Mouse (Mus musculus) liver, embryonic 14.5 days (tissue): ENCODE measurements around the gene Mms19. TPM values are rescaled to one million over a fixed set of nuclear protein-coding genes. Genes with fewer than 3 reads are reported as not detected.

Source experiments
- ATAC-seq: fragments of 200-750 bp; cut with Nextera tagmentation; 2 replicates; pipeline ENCODE4 v1.8.0; 2017; ENCODE audit warnings: moderate number of reproducible peaks, mild to moderate bottlenecking, moderate library complexity; ENCODE audit not compliant: insufficient read depth
- DNase-seq, 3 experiments: peaks; one replicate each; pipeline ENCODE4 v3.0.0-alpha.2; 2012 to 2013; ENCODE audit warnings: low read depth in 3 of 3, low spot score in 3 of 3
- H3K27ac ChIP-seq: fragments of 300-500 bp; sonication (generic); 2 replicates; pipeline ENCODE4 v1.5.1; 2014; ENCODE audit warnings: moderate library complexity, mild to moderate bottlenecking, control low read depth, inconsistent platforms
- H3K27me3 ChIP-seq: fragments of 300-500 bp; sonication (generic); 2 replicates; pipeline ENCODE4 v1.6.1; 2014; ENCODE audit warnings: mild to moderate bottlenecking, low read length, moderate library complexity; ENCODE audit not compliant: control insufficient read depth, insufficient read depth
- H3K36me3 ChIP-seq: fragments of 300-500 bp; sonication (generic); replicated peaks from 2 replicates; pipeline ENCODE4 v1.6.1; 2014; ENCODE audit warnings: low read depth; ENCODE audit not compliant: control insufficient read depth, insufficient read depth
- H3K4me1 ChIP-seq, 2 experiments: fragments of 200-500 bp in 1 of 2; fragments of 300-500 bp in 1 of 2; sonication (generic) in 1 of 2; replicated peaks; 2 replicates each; pipeline ENCODE4 v1.6.1; 2012 to 2014; ENCODE audit warnings: antibody characterized with exemption in 1 of 2, inconsistent platforms in 1 of 2, low read length in 1 of 2; ENCODE audit not compliant: control insufficient read depth in 2 of 2, insufficient read depth in 2 of 2
- H3K4me2 ChIP-seq: fragments of 300-500 bp; sonication (generic); 2 replicates; pipeline ENCODE4 v1.6.1; 2014; ENCODE audit warnings: low read depth, mild to moderate bottlenecking, control low read depth, moderate library complexity
- H3K4me3 ChIP-seq, 2 experiments: fragments of 200-500 bp in 1 of 2; fragments of 300-500 bp in 1 of 2; sonication (generic) in 1 of 2; 2 replicates each; pipeline ENCODE4 v1.5.1; 2012 to 2014; ENCODE audit warnings: low read depth in 2 of 2, low read length in 2 of 2, mild to moderate bottlenecking in 2 of 2, control low read depth in 1 of 2, inconsistent platforms in 1 of 2, moderate library complexity in 1 of 2; ENCODE audit not compliant: insufficient read depth in 1 of 2
- H3K9ac ChIP-seq: fragments of 300-500 bp; sonication (generic); replicated peaks from 2 replicates; pipeline ENCODE4 v1.6.1; 2014; ENCODE audit warnings: mild to moderate bottlenecking, control low read depth, moderate library complexity
- H3K9me3 ChIP-seq: fragments of 300-500 bp; sonication (generic); 2 replicates; pipeline ENCODE4 v1.6.1; 2016; ENCODE audit warnings: low read length, mixed read lengths; ENCODE audit not compliant: control insufficient read depth
- CTCF ChIP-seq: IDR thresholded peaks from 2 replicates; pipeline ENCODE4 v1.5.1; 2016; ENCODE audit warnings: antibody characterized with exemption, low read depth, control low read depth
- EP300 ChIP-seq: IDR thresholded peaks from 2 replicates; pipeline ENCODE4 v1.6.1; 2016; ENCODE audit warnings: antibody characterized with exemption, low read depth
- WGBS: fragments of 180-500 bp; shearing (Covaris S2); extraction: QIAGEN DNeasy Blood & Tissue Kit; methylation state at CpG from one replicate; pipeline ENCODE4 v1.1.7; 2014; ENCODE audit not compliant: insufficient replicate concordance; 5-methylcytosine and 5-hydroxymethylcytosine counted together
- polyA plus RNA-seq, 2 experiments: library from polyadenylated mRNA; depleted of rRNA in 1 of 2; stranded (reverse) in 1 of 2; unstranded in 1 of 2; fragments of >200 nt; fragmentation: Nextera tagmentation in 1 of 2; extraction: Ambion mirVana in 1 of 2; gene quantifications; 2 replicates each; pipeline versions ENCODE4 v1.2.1 to v1.2.3; 2012 to 2014

Mms19 gene
- polyA plus RNA-seq, 2 experiments, result 10.8 to 18.2 TPM

DNA sequence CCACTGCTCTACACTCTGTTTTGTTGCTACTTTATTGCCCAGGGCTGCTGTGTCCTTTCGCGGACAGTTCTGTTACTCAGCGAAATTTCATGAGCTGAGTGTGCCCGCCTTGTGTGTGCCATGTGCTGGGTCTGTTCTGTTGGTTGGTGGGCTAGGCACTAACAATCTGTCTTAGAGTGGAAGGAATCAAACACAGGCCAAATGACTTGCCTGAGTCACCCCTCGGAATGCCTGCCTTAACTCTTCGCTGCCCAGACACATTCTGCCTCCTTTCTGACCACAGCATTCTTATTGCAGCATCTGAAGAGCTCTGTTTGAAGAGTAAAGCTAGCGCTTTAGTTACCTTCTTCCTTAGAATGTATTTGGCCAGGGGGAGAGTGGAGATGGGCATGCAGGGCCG is 25.6 kb upstream of the Mms19 start:
- TF ChIP-seq EP300 (no peak), CTCF (no peak)
- 52% methylated on average over 8 of the region's 8 CpGs for WGBS

DNA sequence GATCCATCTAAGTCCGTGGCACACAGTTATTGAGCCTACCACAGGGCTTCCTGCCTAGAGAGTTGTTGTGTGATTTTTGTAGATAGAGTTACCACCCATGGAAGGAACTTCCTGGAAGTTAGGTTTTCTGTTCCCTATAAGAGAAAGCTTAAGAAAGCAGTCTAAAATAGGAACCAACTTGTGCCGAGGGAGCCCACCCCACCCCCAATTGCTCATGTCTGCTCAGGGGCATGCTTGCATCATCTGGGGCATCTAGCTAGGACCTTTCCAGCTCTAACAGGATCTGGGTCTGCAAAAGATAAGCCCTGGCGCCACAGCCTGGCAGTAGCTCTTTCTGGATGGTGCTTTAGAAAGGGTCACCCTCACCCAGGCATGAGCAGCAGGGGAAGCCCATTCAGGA is 24.7 kb upstream of the Mms19 start:
- no peak for ATAC-seq
- TF ChIP-seq EP300, result no peak
- no peak for TF ChIP-seq CTCF
- H3K4me3 ChIP-seq, result no peak overlapping the region
- no peak overlapping the region for H3K4me2 ChIP-seq
- WGBS, result 5% methylated on average over 3 of the region's 3 CpGs
- H3K27ac ChIP-seq, result no peak overlapping the region
- no peak for DNase-seq
- no peaks in the 10 kb centered on the region for H3K27me3 ChIP-seq
- H3K4me1 ChIP-seq, result peaks cover 0 to 24% of the 10 kb centered on the region in 2 experiments; a peak in 2 of 4 replicates
- no peaks in the 10 kb centered on the region for H3K36me3 ChIP-seq
- H3K9me3 ChIP-seq, result no peaks in the 10 kb centered on the region
- no peak overlapping the region for H3K9ac ChIP-seq

More for the DNA sequence above, 25.6 kb upstream of the Mms19 start:
- Histone ChIP-seq H3K9me3 (no peaks in the 10 kb centered on the region), H3K4me2 (no peak overlapping the region), H3K36me3 (no peaks in the 10 kb centered on the region), H3K27ac (no peak overlapping the region), H3K9ac (no peak overlapping the region), H3K27me3 (no peaks in the 10 kb centered on the region), H3K4me3 (no peak overlapping the region), H3K4me1 (peaks cover 0 to 18% of the 10 kb centered on the region in 2 experiments; a peak in 2 of 4 replicates)
- ATAC-seq, result no peak
- no peak for DNase-seq

DNA sequence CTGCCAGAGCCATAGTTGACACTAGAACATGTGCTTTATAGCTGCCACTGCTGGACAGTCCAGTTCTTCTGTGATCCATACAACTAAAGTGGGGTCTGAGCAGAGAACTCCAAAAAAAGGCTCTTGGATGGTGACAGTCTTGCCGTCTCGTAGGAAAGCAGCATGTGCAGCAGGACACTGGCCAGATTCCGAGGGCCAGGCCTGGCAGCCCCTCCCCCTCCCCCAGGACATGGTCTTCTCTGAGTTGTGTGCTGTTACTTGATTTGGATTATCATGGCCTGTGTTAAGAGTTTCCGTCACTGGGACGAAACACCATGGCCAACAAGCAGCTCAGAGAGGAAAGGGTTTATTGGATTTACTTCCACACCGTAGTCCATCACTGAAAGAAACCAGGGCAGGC is 23.3 kb upstream of the Mms19 start:
- Histone ChIP-seq H3K27ac (no peak overlapping the region), H3K4me2 (no peak overlapping the region), H3K9ac (no peak overlapping the region), H3K9me3 (no peaks in the 10 kb centered on the region), H3K4me1 (peaks cover 0 to 28% of the 10 kb centered on the region in 2 experiments; a peak in 2 of 4 replicates), H3K4me3 (no peak overlapping the region), H3K27me3 (no peaks in the 10 kb centered on the region), H3K36me3 (no peaks in the 10 kb centered on the region)
- 51% methylated on average over 6 of the region's 6 CpGs for WGBS
- TF ChIP-seq CTCF (no peak), EP300 (no peak)
- no peak for ATAC-seq
- DNase-seq, result no peak

DNA sequence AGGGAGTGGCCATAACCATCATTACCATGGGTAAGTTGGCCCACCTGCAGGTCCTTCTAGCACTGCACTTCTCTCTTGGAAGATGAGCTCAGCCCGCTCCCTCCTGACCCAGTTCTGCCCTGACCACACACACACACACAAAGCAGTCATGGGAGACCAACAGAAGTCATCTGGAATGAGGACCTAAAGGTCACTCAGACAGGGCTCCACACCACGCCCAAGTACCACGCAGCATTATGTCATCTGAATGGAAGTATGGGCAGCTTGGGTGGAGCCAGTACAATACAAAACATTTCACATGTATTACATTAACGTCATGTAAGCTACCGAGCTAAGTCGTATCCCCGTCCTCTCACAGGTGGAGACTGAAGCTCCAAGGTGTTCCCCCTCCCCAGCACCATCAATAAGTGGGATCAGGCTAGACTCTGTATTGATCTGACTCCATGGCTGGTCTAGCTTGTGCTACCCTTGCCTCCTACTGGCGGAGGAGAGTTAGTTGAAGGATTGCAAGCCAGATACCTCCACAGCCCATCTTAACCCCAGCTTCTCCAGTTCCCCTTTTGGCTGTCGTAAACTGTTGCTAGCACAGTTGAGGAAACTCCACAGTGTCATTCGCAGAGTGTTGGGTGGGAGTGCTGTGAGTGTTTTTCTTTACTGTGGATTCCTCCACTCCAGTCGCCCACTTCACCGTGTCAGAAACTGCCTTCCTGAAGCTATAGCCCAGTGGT is 20.5 kb upstream of the Mms19 start:
- ATAC-seq, result no peak
- H3K9me3 ChIP-seq, result no peaks in the 10 kb centered on the region
- no peaks in the 10 kb centered on the region for H3K36me3 ChIP-seq
- no peak overlapping the region for H3K4me3 ChIP-seq
- WGBS, result 58% methylated on average over 12 of the region's 12 CpGs
- no peak overlapping the region for H3K9ac ChIP-seq
- no peak overlapping the region for H3K4me2 ChIP-seq
- H3K4me1 ChIP-seq, result peaks cover 0 to 21% of the 10 kb centered on the region in 2 experiments; a peak in 2 of 4 replicates
- no peaks in the 10 kb centered on the region for H3K27me3 ChIP-seq
- no peak overlapping the region for H3K27ac ChIP-seq
- DNase-seq, result no peak
- TF ChIP-seq CTCF (peak; percentile 11; the same call in 1 of the 2 replicates), EP300 (no peak)

DNA sequence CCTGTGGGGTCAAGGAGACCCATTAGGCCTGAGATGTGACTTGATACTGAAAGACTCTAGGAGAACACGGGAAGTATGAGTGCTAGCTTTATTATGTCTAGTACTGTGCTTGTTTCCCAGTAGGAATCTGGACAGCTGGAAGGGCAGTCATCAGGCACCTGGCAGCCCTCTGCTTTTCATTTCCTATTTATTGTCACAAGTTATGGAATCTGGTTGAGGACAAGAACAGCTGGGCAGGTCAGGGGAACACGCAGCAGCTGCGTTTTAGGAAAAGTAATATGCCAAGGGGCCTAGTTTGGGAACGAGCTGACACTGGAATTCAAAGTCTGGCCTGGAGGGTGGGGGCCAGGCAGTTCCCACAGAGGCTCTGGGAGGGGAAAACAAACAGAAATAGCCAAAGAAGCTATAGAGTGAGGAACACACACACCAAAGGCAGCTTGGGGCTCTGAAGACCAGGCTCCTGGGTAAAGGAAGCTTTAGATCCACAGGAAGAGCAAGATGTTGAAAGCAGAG is 19.5 kb upstream of the Mms19 start:
- ATAC-seq (no peak), DNase-seq (no peak)
- peaks cover 0 to 15% of the 10 kb centered on the region in 2 experiments; a peak in 2 of 4 replicates for H3K4me1 ChIP-seq
- H3K4me3 ChIP-seq, result no peak overlapping the region
- no peaks in the 10 kb centered on the region for H3K36me3 ChIP-seq
- no peak overlapping the region for H3K27ac ChIP-seq
- no peak overlapping the region for H3K9ac ChIP-seq
- H3K4me2 ChIP-seq, result no peak overlapping the region
- H3K27me3 ChIP-seq, result no peaks in the 10 kb centered on the region
- no peak for TF ChIP-seq CTCF
- no peak for TF ChIP-seq EP300
- no peaks in the 10 kb centered on the region for H3K9me3 ChIP-seq
- WGBS, result 55% methylated on average over 4 of the region's 4 CpGs
